Comparison of ENCODE assay signal across 23 mouse cellular contexts in the genomic region with DNA sequence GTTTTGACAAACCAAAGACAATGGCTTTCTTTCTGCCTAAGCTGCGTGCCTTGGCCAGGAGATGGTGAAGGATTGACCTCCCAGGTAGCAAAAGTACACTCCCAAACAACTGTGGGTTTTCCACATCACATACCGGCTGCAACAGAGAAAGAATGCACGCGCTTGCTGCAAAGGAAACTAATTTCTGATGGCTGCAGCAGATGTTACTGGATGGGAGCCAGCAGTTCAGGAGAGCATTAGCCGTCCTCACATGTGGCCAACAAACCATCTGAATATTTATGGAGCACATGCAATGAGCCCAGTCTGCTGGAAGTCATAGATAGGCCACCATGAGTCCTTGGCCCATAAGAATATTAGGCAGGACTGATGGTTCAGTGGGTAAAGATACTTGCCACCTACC. TPM values are rescaled to one million over a fixed set of nuclear protein-coding genes. Genes with fewer than 3 reads are reported as not detected.
DNase-seq lines count a peak whose midpoint lies in the region; ATAC-seq and TF ChIP-seq lines count a peak whose summit lies in the region.
"Had no signal": no experiment of that assay in that cellular context is flagged by ENCODE, and none has a peak within 500 bp of the region (broad histone marks: within the 10 kb centered on the region; RNA-seq: fewer than 3 reads in every experiment).

No protein-coding gene starts in this region.

- intact Hi-C loops in heart, adult 2 months (cut with DNase I): loop anchor here (5.0 kb wide), 1 partner anchor 1043 kb away; no protein-coding TSS in a partner anchor

- no peak for TF ChIP-seq CTCF in heart, adult 2 months (IDR thresholded peaks at IDR 0.05)
- no peak for TF ChIP-seq CTCF in hindbrain, postnatal 0 days (IDR thresholded peaks at IDR 0.05; ENCODE audit: low read depth)

- H3K27ac ChIP-seq in heart, adult 2 months: no peak overlapping the region
- H3K27ac ChIP-seq in heart, embryonic 10.5 days: no peak overlapping the region
- no peak overlapping the region for H3K27ac ChIP-seq in hindbrain, postnatal 0 days
- H3K27ac ChIP-seq: embryonic facial prominence, embryonic 12.5 days; kidney, postnatal 0 days; midbrain, embryonic 12.5 days; neural tube, embryonic 13.5 days had no signal

- 38% methylated on average over 5 of the region's 5 CpGs for WGBS in heart, adult 2 months
- 82% methylated on average over 5 of the region's 5 CpGs for WGBS in heart, embryonic 10.5 days
- 67% methylated on average over 5 of the region's 5 CpGs for WGBS in hindbrain, postnatal 0 days

- H3K9ac ChIP-seq in heart, adult 2 months (ENCODE audit: low read depth, low read length): no peak overlapping the region
- no peak overlapping the region for H3K9ac ChIP-seq in hindbrain, postnatal 0 days (replicated peaks; ENCODE audit: low read length)
- H3K9ac ChIP-seq: embryonic facial prominence, embryonic 12.5 days; midbrain, embryonic 12.5 days; neural tube, embryonic 13.5 days had no signal

- H3K27me3 ChIP-seq in heart, adult 2 months (ENCODE audit: control insufficient read depth, insufficient read depth, low read length): no peaks in the 10 kb centered on the region
- H3K27me3 ChIP-seq in heart, embryonic 10.5 days (ENCODE audit: insufficient read depth, poor library complexity, severe bottlenecking): no peaks in the 10 kb centered on the region
- H3K27me3 ChIP-seq in hindbrain, postnatal 0 days (ENCODE audit: insufficient read depth, low read length): no peaks in the 10 kb centered on the region
- H3K27me3 ChIP-seq: embryonic facial prominence, embryonic 12.5 days; neural tube, embryonic 13.5 days had no signal

- no peaks in the 10 kb centered on the region for H3K4me1 ChIP-seq in heart, adult 2 months (ENCODE audit: control insufficient read depth, insufficient read depth, low read length)
- peaks cover 4% of the 10 kb centered on the region; the same call in 1 of the 2 replicates for H3K4me1 ChIP-seq in heart, embryonic 10.5 days
- H3K4me1 ChIP-seq in hindbrain, postnatal 0 days (ENCODE audit: insufficient read depth, low read length): no peaks in the 10 kb centered on the region
- H3K4me1 ChIP-seq: midbrain, embryonic 12.5 days had no signal

- no peaks in the 10 kb centered on the region for H3K79me2 ChIP-seq in heart, adult 2 months (replicated peaks; ENCODE audit: control insufficient read depth, insufficient read depth, low read length)

- no peak for TF ChIP-seq POLR2A in heart, adult 2 months (IDR thresholded peaks at IDR 0.05; ENCODE audit: insufficient read depth, low read depth, low read length)

- H3K36me3 ChIP-seq in heart, adult 2 months (ENCODE audit: control insufficient read depth, insufficient read depth, low read length): no peaks in the 10 kb centered on the region
- H3K36me3 ChIP-seq in heart, embryonic 10.5 days: no peaks in the 10 kb centered on the region
- H3K36me3 ChIP-seq in hindbrain, postnatal 0 days (ENCODE audit: insufficient read depth, low read length): no peaks in the 10 kb centered on the region
- H3K36me3 ChIP-seq: embryonic facial prominence, embryonic 12.5 days; midbrain, embryonic 12.5 days; neural tube, embryonic 13.5 days had no signal

- DNase-seq in heart, adult 2 months: peak; percentile 42
- no peak for DNase-seq in heart, embryonic 10.5 days (ENCODE audit: low spot score)
- DNase-seq in 3T3-L1 (ENCODE audit: low read depth, low spot score): peak; percentile 2
- peak; percentile 55 for DNase-seq in gastrocnemius, postnatal 10 days
- DNase-seq in heart, postnatal 4 days: peak; percentile 49
- DNase-seq in hindbrain, postnatal 0 days (ENCODE audit: low spot score): no peak
- DNase-seq in yolk sac, embryonic 10.5 days (ENCODE audit: low spot score): no peak
- DNase-seq in layer of hippocampus, postnatal 25 days (ENCODE audit: extremely low spot score in 1 of 2, low spot score in 1 of 2): no peak
- DNase-seq: B cell, adult 2 months; cerebellum, adult 8-10 months; kidney, adult 11 months; layer of hippocampus, adult 9-11 months; lung, adult 18-20 months; thymus, postnatal 14 days had no signal

- TF ChIP-seq EP300 in heart, adult 2 months (IDR thresholded peaks at IDR 0.05; ENCODE audit: insufficient read depth, low read depth, low read length): no peak

- no peak overlapping the region for H3K4me3 ChIP-seq in heart, adult 2 months
- no peak overlapping the region for H3K4me3 ChIP-seq in heart, embryonic 10.5 days
- H3K4me3 ChIP-seq in hindbrain, postnatal 0 days (ENCODE audit: low read length): no peak overlapping the region
- H3K4me3 ChIP-seq: embryonic facial prominence, embryonic 12.5 days; midbrain, embryonic 12.5 days; neural tube, embryonic 13.5 days had no signal

- H3K9me3 ChIP-seq in heart, embryonic 10.5 days: no peaks in the 10 kb centered on the region
- no peaks in the 10 kb centered on the region for H3K9me3 ChIP-seq in hindbrain, postnatal 0 days (ENCODE audit: low read length)
- H3K9me3 ChIP-seq: embryonic facial prominence, embryonic 12.5 days; midbrain, embryonic 12.5 days; neural tube, embryonic 13.5 days had no signal

- no peak overlapping the region for H3K4me2 ChIP-seq in hindbrain, postnatal 0 days (ENCODE audit: low read depth, low read length)
- H3K4me2 ChIP-seq: embryonic facial prominence, embryonic 12.5 days; midbrain, embryonic 12.5 days; neural tube, embryonic 13.5 days had no signal

- ATAC-seq in hindbrain, postnatal 0 days: no peak
- ATAC-seq: forebrain, embryonic 14.5 days; hindbrain, embryonic 16.5 days had no signal

RNA-seq across cellular contexts. Expression of a gene that starts 7.4 kb away (rescaled TPM):
- 10 to 100 TPM; 18.1 to 22.3 TPM for total RNA-seq in heart, adult 2 months (2021)
- 7.1 and 11.3 TPM in 2 replicates for polyA plus RNA-seq in heart, adult 2 months (2012; rRNA removed)
- 2.5 and 3.4 TPM in 2 replicates for polyA plus RNA-seq in heart, embryonic 10.5 days (2016; fragmentation: Nextera tagmentation; extraction: Ambion mirVana)
- total RNA-seq in gastrocnemius, postnatal 10 days (2021): 10 to 100 TPM; 31.1 to 39.0 TPM
- 10 to 100 TPM; 58.2 to 58.8 TPM for total RNA-seq in heart, postnatal 4 days (2021)
- total RNA-seq in hindbrain, postnatal 0 days (2014; rRNA removed): 93.9 and 98.8 TPM in 2 replicates
- polyA plus RNA-seq in hindbrain, postnatal 0 days (2015; fragmentation: Nextera tagmentation; extraction: Ambion mirVana): 11.1 and 12.6 TPM in 2 replicates
- 100 to 1,000 TPM; 115 to 119 TPM for total RNA-seq in layer of hippocampus, postnatal 25 days (2021)

RNA-seq across cellular contexts. Expression of a gene that starts 56.9 kb away (rescaled TPM):
- total RNA-seq in heart, adult 2 months (2021): not detected
- polyA plus RNA-seq in heart, adult 2 months (2012; rRNA removed): 0.08 and 0.09 TPM in 2 replicates
- 0.08 TPM in 1 of 2 replicates, not detected in the other for polyA plus RNA-seq in heart, embryonic 10.5 days (2016; fragmentation: Nextera tagmentation; extraction: Ambion mirVana)
- not detected for total RNA-seq in gastrocnemius, postnatal 10 days (2021)
- total RNA-seq in heart, postnatal 4 days (2021): not detected
- total RNA-seq in hindbrain, postnatal 0 days (2014; rRNA removed): not detected in 2 replicates
- not detected in 2 replicates for polyA plus RNA-seq in hindbrain, postnatal 0 days (2015; fragmentation: Nextera tagmentation; extraction: Ambion mirVana)
- total RNA-seq in layer of hippocampus, postnatal 25 days (2021): under 1 TPM in 1 of 2 experiments, not detected in 1; 0.10 TPM
- total RNA-seq: adrenal gland, adult 18-20 months; left cerebral cortex, postnatal 10 days had no signal
- polyA plus RNA-seq: embryonic facial prominence, embryonic 12.5 days; forebrain, embryonic 14.5 days; hindbrain, embryonic 16.5 days; kidney, postnatal 0 days; midbrain, embryonic 12.5 days; neural tube, embryonic 13.5 days; testis, adult 2 months had no signal

Comparison
In these comparisons a context has a peak if more than half of its experiments do, and no peak if none do; other contexts are left out.
1. DNase-seq: peak in heart, adult 2 months (2 of 2), 3T3-L1 (single experiment), gastrocnemius, postnatal 10 days (single experiment) and heart, postnatal 4 days (single experiment); none in heart, embryonic 10.5 days (single experiment), hindbrain, postnatal 0 days (single experiment), yolk sac, embryonic 10.5 days (single experiment) and layer of hippocampus, postnatal 25 days (0 of 2).